Comparison of ENCODE assay signal across 12 mouse cellular contexts in the genomic region with DNA sequence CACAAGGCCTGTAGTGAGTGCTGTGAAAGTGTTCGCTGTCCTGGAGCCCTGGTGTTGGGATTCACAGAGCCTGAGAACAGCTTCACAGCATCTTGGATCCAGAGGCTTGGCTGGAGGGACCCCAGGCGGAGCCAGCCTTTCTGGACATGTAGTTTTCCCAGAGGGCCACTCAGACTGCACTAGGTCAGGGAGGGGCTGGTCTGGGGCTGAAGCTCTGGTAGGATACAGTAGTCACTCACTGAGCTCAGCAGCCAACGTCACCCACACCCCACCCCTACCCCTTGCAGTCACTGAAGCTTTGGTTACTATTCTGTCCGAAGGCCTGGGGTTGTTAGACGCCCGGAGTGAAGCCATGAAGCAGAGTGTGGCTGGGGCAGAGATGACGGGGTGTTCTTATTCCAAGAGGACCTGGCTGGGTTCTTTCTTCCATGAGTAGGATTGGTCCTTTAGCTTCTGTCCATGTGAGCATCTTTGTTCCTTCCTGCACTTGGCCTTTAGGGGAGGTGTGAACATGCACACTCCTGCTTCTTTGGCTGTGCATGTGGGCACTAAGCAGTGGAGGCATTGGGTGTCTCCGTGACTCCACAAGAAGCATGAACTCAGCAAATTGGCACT. TPM values are rescaled to one million over a fixed set of nuclear protein-coding genes. Genes with fewer than 3 reads are reported as not detected.
DNase-seq lines count a peak whose midpoint lies in the region; ATAC-seq and TF ChIP-seq lines count a peak whose summit lies in the region.
"Had no signal": no experiment of that assay in that cellular context is flagged by ENCODE, and none has a peak within 500 bp of the region (broad histone marks: within the 10 kb centered on the region; RNA-seq: fewer than 3 reads in every experiment).

No protein-coding gene starts in this region.

- peak overlapping the region; percentile 75; the same call in 1 of the 2 replicates for H3K27ac ChIP-seq in layer of hippocampus, adult 2 months
- H3K27ac ChIP-seq: forebrain, embryonic 13.5 days; intestine, embryonic 15.5 days; liver, embryonic 12.5 days had no signal

- DNase-seq in cerebellum, adult 11-12 months: peak; percentile 60
- no peak for DNase-seq in cerebellum, postnatal 4 days (ENCODE audit: low spot score in 2 of 2)
- no peak for DNase-seq in layer of hippocampus, adult 2 months (ENCODE audit: low spot score in 2 of 2)
- DNase-seq in layer of hippocampus, adult 11-12 months (ENCODE audit: low spot score): no peak
- peak; percentile 59 for DNase-seq in gastrocnemius, adult 18-20 months (ENCODE audit: low spot score)
- peak; percentile 53 for DNase-seq in heart, postnatal 4 days
- no peak for DNase-seq in adrenal gland, postnatal 14 days
- DNase-seq: thymus, postnatal 25 days had no signal

- no peak for TF ChIP-seq CTCF in layer of hippocampus, adult 2 months (conservative IDR thresholded peaks at IDR 0.05)

- no peak for ATAC-seq in megakaryocyte, adult 5-6 weeks (ENCODE audit: poor library complexity, severe bottlenecking)
- ATAC-seq: forebrain, embryonic 13.5 days; intestine, embryonic 15.5 days; liver, embryonic 12.5 days had no signal

- H3K4me3 ChIP-seq in layer of hippocampus, adult 2 months: peak overlapping the region; percentile 68
- H3K4me3 ChIP-seq: forebrain, embryonic 13.5 days; intestine, embryonic 15.5 days; liver, embryonic 12.5 days had no signal

RNA-seq across cellular contexts. Expression of gene Itga7, which starts 2.3 kb away (rescaled TPM):
- total RNA-seq in layer of hippocampus, adult 2 months (2021): 10 to 100 TPM; 39.5 to 42.9 TPM
- 10 to 100 TPM; 40.4 to 60.8 TPM for total RNA-seq in gastrocnemius, adult 18-20 months (2021)
- 10 to 100 TPM; 69.6 to 78.5 TPM for total RNA-seq in heart, postnatal 4 days (2021)
- not detected in 2 replicates for total RNA-seq in megakaryocyte, adult 5-6 weeks (2015)
- total RNA-seq in megakaryocyte, adult 5-6 weeks (2017): not detected in 2 replicates
- total RNA-seq in adrenal gland, postnatal 14 days (2021): 18.7 and 19.0 TPM in 2 replicates

RNA-seq across cellular contexts. Expression of gene Bloc1s1, which starts 12.1 kb away (rescaled TPM):
- total RNA-seq in layer of hippocampus, adult 2 months (2021): 100 to 1,000 TPM in 1 of 2 experiments, 10 to 100 TPM in 1; 88.5 to 102 TPM
- 100 to 1,000 TPM; 153 to 154 TPM for total RNA-seq in gastrocnemius, adult 18-20 months (2021)
- total RNA-seq in heart, postnatal 4 days (2021): 100 to 1,000 TPM; 152 to 180 TPM
- total RNA-seq in megakaryocyte, adult 5-6 weeks (2015): 190 and 212 TPM in 2 replicates
- total RNA-seq in megakaryocyte, adult 5-6 weeks (2017): 135 and 165 TPM in 2 replicates
- 220 TPM in 2 replicates for total RNA-seq in adrenal gland, postnatal 14 days (2021)

RNA-seq across cellular contexts. Expression of gene Rdh5, which starts 13.2 kb away (rescaled TPM):
- total RNA-seq in layer of hippocampus, adult 2 months (2021): 1 to 10 TPM; 4.3 to 8.4 TPM
- 1 to 10 TPM; 3.1 to 3.9 TPM for total RNA-seq in gastrocnemius, adult 18-20 months (2021)
- 1 to 10 TPM; 5.3 to 5.6 TPM for total RNA-seq in heart, postnatal 4 days (2021)
- total RNA-seq in megakaryocyte, adult 5-6 weeks (2015): 3.4 and 6.0 TPM in 2 replicates
- 0.94 and 3.6 TPM in 2 replicates for total RNA-seq in megakaryocyte, adult 5-6 weeks (2017)
- 10.9 and 15.5 TPM in 2 replicates for total RNA-seq in adrenal gland, postnatal 14 days (2021)

RNA-seq across cellular contexts. Expression of gene Mettl7b, which starts 24.9 kb away (rescaled TPM):
- not detected for total RNA-seq in layer of hippocampus, adult 2 months (2021)
- under 1 TPM in 1 of 2 experiments, not detected in 1; 0.24 TPM for total RNA-seq in gastrocnemius, adult 18-20 months (2021)
- total RNA-seq in heart, postnatal 4 days (2021): under 1 TPM in 1 of 2 experiments, not detected in 1; 0.21 TPM
- not detected in 2 replicates for total RNA-seq in megakaryocyte, adult 5-6 weeks (2015)
- total RNA-seq in megakaryocyte, adult 5-6 weeks (2017): not detected in 2 replicates
- 0.83 and 37.1 TPM in 2 replicates for total RNA-seq in adrenal gland, postnatal 14 days (2021)

RNA-seq across cellular contexts. Expression of gene Cd63, which starts 35.1 kb away (rescaled TPM):
- total RNA-seq in layer of hippocampus, adult 2 months (2021): 10 to 100 TPM; 71.0 to 81.9 TPM
- 100 to 1,000 TPM; 101 to 160 TPM for total RNA-seq in gastrocnemius, adult 18-20 months (2021)
- 100 to 1,000 TPM; 216 to 226 TPM for total RNA-seq in heart, postnatal 4 days (2021)
- total RNA-seq in megakaryocyte, adult 5-6 weeks (2015): 60.5 and 76.0 TPM in 2 replicates
- 46.8 and 47.1 TPM in 2 replicates for total RNA-seq in megakaryocyte, adult 5-6 weeks (2017)
- total RNA-seq in adrenal gland, postnatal 14 days (2021): 217 and 234 TPM in 2 replicates

Comparison
In these comparisons a context has a peak if more than half of its experiments do, and no peak if none do; other contexts are left out.
1. DNase-seq: peak in cerebellum, adult 11-12 months (single experiment), gastrocnemius, adult 18-20 months (single experiment) and heart, postnatal 4 days (single experiment); none in cerebellum, postnatal 4 days (0 of 2), layer of hippocampus, adult 2 months (0 of 2), layer of hippocampus, adult 11-12 months (single experiment) and adrenal gland, postnatal 14 days (single experiment).
2. RNA of gene Itga7, which starts 2.3 kb away (total RNA-seq): 69.6 to 78.5 TPM in heart, postnatal 4 days, 40.4 to 60.8 TPM in gastrocnemius, adult 18-20 months, 39.5 to 42.9 TPM in layer of hippocampus, adult 2 months and 18.7 to 19.0 TPM in adrenal gland, postnatal 14 days; not detected in megakaryocyte, adult 5-6 weeks; every median in the first group is over 10 times any median in the second.